Mouse (Mus musculus) testis, adult 2 months (tissue): ENCODE measurements around the gene Rngtt.

Experiments used
- CTCF ChIP-seq: fragments of 200-500 bp; IDR thresholded peaks from 2 replicates; pipeline ENCODE4 v1.5.1; 2012; ENCODE audit warnings: low read depth, mild to moderate bottlenecking, inconsistent platforms, low read length, moderate library complexity; ENCODE audit not compliant: control insufficient read depth, insufficient read depth, insufficient replicate concordance
- POLR2A ChIP-seq: fragments of 200-500 bp; IDR thresholded peaks from 2 replicates; pipeline ENCODE4 v1.6.1; 2012; ENCODE audit warnings: low read depth, mild to moderate bottlenecking, inconsistent platforms, low read length, moderate library complexity; ENCODE audit not compliant: control insufficient read depth

GRCm38 (mm10) chr4:33465871-33466270 lies 155.8 kb downstream of the Rngtt start:
- no peak for TF ChIP-seq POLR2A
- no peak for TF ChIP-seq CTCF
